Mouse (Mus musculus) hindbrain, embryonic 16.5 days (tissue): ENCODE data around the gene Cacna1e. TPM values are rescaled to one million over a fixed set of nuclear protein-coding genes. Genes with fewer than 3 reads are reported as not detected.

Experiments
- ATAC-seq: fragments of 200-750 bp; cut with Nextera tagmentation; 2 replicates; pipeline ENCODE4 v1.8.0; 2017; ENCODE audit warnings: moderate TSS enrichment, moderate library complexity
- H3K27ac ChIP-seq: fragments of 300-500 bp; sonication (generic); 2 replicates; pipeline ENCODE4 v1.5.1; 2014; ENCODE audit warnings: low read depth, mild to moderate bottlenecking, control low read depth, low read length, moderate library complexity
- H3K27me3 ChIP-seq: fragments of 300-500 bp; sonication (generic); replicated peaks from 2 replicates; pipeline ENCODE4 v1.6.1; 2014; ENCODE audit warnings: low read length; ENCODE audit not compliant: control insufficient read depth, insufficient read depth
- H3K36me3 ChIP-seq: fragments of 300-500 bp; sonication (generic); 2 replicates; pipeline ENCODE4 v1.6.1; 2014; ENCODE audit warnings: mild to moderate bottlenecking, low read length, moderate library complexity, mixed read lengths; ENCODE audit not compliant: control insufficient read depth, insufficient read depth
- H3K4me1 ChIP-seq: fragments of 300-500 bp; sonication (generic); 2 replicates; pipeline ENCODE4 v1.6.1; 2014; ENCODE audit warnings: low read depth, low read length; ENCODE audit not compliant: control insufficient read depth, insufficient read depth
- H3K4me2 ChIP-seq: fragments of 300-500 bp; sonication (generic); 2 replicates; pipeline ENCODE4 v1.6.1; 2014; ENCODE audit warnings: mild to moderate bottlenecking, low read length, control low read depth, moderate library complexity
- H3K4me3 ChIP-seq: fragments of 300-500 bp; sonication (generic); 2 replicates; pipeline ENCODE4 v1.5.1; 2014; ENCODE audit warnings: mild to moderate bottlenecking, low read length, control low read depth, moderate library complexity
- H3K9ac ChIP-seq: fragments of 300-500 bp; sonication (generic); 2 replicates; pipeline ENCODE4 v1.6.1; 2014; ENCODE audit warnings: low read depth, mild to moderate bottlenecking, control low read depth, low read length, moderate library complexity
- H3K9me3 ChIP-seq: fragments of 300-500 bp; sonication (generic); 2 replicates; pipeline ENCODE4 v1.6.1; 2014; ENCODE audit warnings: mild to moderate bottlenecking, low read length, moderate library complexity; ENCODE audit not compliant: control insufficient read depth
- WGBS: fragments of 180-500 bp; shearing (Covaris S2); extraction: QIAGEN DNeasy Blood & Tissue Kit; methylation state at CpG from one replicate; pipeline ENCODE4 v1.1.7; 2014; 5-methylcytosine and 5-hydroxymethylcytosine counted together
- polyA plus RNA-seq: library from polyadenylated mRNA; unstranded; fragments of >200 nt; fragmentation: Nextera tagmentation; extraction: Ambion mirVana; gene quantifications from 2 replicates; pipeline ENCODE4 v1.2.1, GENCODE M21; 2015

Gene Cacna1e
- polyA plus RNA-seq, 1 experiment from 2014 or later: 14.0 TPM

- 49% methylated on average over 4 of the region's 4 CpGs for WGBS
- Histone ChIP-seq H3K27me3 (no peaks in the 10 kb centered on the region), H3K36me3 (no peaks in the 10 kb centered on the region), H3K9ac (no peak overlapping the region), H3K27ac (no peak overlapping the region), H3K9me3 (no peaks in the 10 kb centered on the region), H3K4me1 (no peaks in the 10 kb centered on the region; the same call in 1 of the 2 replicates), H3K4me2 (no peak overlapping the region), H3K4me3 (no peak overlapping the region)
- ATAC-seq: no peak
Observed at GRCm38 (mm10) chr1:154608516-154608915, 275.8 kb downstream of the Cacna1e start.

GRCm38 (mm10) chr1:154607406-154607805 is 276.9 kb downstream of the Cacna1e start:
- no peak overlapping the region for H3K4me3 ChIP-seq
- H3K9ac ChIP-seq: no peak overlapping the region

GRCm38 (mm10) chr1:154605601-154606000 is 278.7 kb downstream of the Cacna1e start:
- no peak overlapping the region for H3K4me3 ChIP-seq
- H3K9me3 ChIP-seq: no peaks in the 10 kb centered on the region
- H3K4me1 ChIP-seq: no peaks in the 10 kb centered on the region; the same call in 1 of the 2 replicates
- no peak for ATAC-seq
- H3K9ac ChIP-seq: no peak overlapping the region
- no peak overlapping the region for H3K4me2 ChIP-seq
- no peaks in the 10 kb centered on the region for H3K27me3 ChIP-seq
- no peaks in the 10 kb centered on the region for H3K36me3 ChIP-seq
- H3K27ac ChIP-seq: no peak overlapping the region
- 90% methylated on average over 2 of the region's 2 CpGs for WGBS

More at GRCm38 (mm10) chr1:154607406-154607805, 276.9 kb downstream of the Cacna1e start:
- no peak for ATAC-seq
- WGBS: 55% methylated on average over 3 of the region's 3 CpGs
- no peak overlapping the region for H3K4me2 ChIP-seq
- no peaks in the 10 kb centered on the region; the same call in 1 of the 2 replicates for H3K4me1 ChIP-seq
- no peak overlapping the region for H3K27ac ChIP-seq
- no peaks in the 10 kb centered on the region for H3K36me3 ChIP-seq
- no peaks in the 10 kb centered on the region for H3K9me3 ChIP-seq
- H3K27me3 ChIP-seq: no peaks in the 10 kb centered on the region

- no peak for ATAC-seq
- Histone ChIP-seq H3K9me3 (no peaks in the 10 kb centered on the region), H3K27ac (no peak overlapping the region), H3K4me3 (no peak overlapping the region), H3K36me3 (no peaks in the 10 kb centered on the region), H3K27me3 (no peaks in the 10 kb centered on the region), H3K4me2 (no peak overlapping the region), H3K4me1 (no peaks in the 10 kb centered on the region; the same call in 1 of the 2 replicates), H3K9ac (no peak overlapping the region)
Observed at GRCm38 (mm10) chr1:154603781-154604180, 280.5 kb downstream of the Cacna1e start.

GRCm38 (mm10) chr1:154602531-154602930 is 281.8 kb downstream of the Cacna1e start:
- no peak for ATAC-seq
- no peak overlapping the region for H3K4me3 ChIP-seq
- no peaks in the 10 kb centered on the region for H3K4me1 ChIP-seq
- WGBS: 93% methylated on average over 1 of the region's 1 CpGs
- H3K4me2 ChIP-seq: no peak overlapping the region
- H3K27me3 ChIP-seq: no peaks in the 10 kb centered on the region
- H3K27ac ChIP-seq: no peak overlapping the region
- no peaks in the 10 kb centered on the region for H3K9me3 ChIP-seq
- H3K36me3 ChIP-seq: no peaks in the 10 kb centered on the region
- no peak overlapping the region for H3K9ac ChIP-seq

- Histone ChIP-seq H3K27me3 (no peaks in the 10 kb centered on the region), H3K36me3 (no peaks in the 10 kb centered on the region), H3K27ac (no peak overlapping the region), H3K4me2 (no peak overlapping the region), H3K4me1 (no peaks in the 10 kb centered on the region), H3K9me3 (no peaks in the 10 kb centered on the region), H3K9ac (no peak overlapping the region), H3K4me3 (no peak overlapping the region)
- 92% methylated on average over 3 of the region's 3 CpGs for WGBS
- no peak for ATAC-seq
Observed at GRCm38 (mm10) chr1:154582516-154582915, 301.8 kb downstream of the Cacna1e start.

GRCm38 (mm10) chr1:154579929-154580328 is 304.4 kb downstream of the Cacna1e start:
- no peak overlapping the region for H3K9ac ChIP-seq
- H3K36me3 ChIP-seq: no peaks in the 10 kb centered on the region
- H3K9me3 ChIP-seq: no peaks in the 10 kb centered on the region
- ATAC-seq: no peak; the same call in 1 of the 2 replicates
- no peaks in the 10 kb centered on the region for H3K4me1 ChIP-seq
- H3K4me3 ChIP-seq: no peak overlapping the region
- H3K27me3 ChIP-seq: no peaks in the 10 kb centered on the region
- WGBS: 71% methylated on average over 2 of the region's 2 CpGs
- no peak overlapping the region for H3K4me2 ChIP-seq
- no peak overlapping the region for H3K27ac ChIP-seq

GRCm38 (mm10) chr1:154578748-154579147 is 305.6 kb downstream of the Cacna1e start:
- Histone ChIP-seq H3K27ac (no peak overlapping the region), H3K4me2 (no peak overlapping the region), H3K4me1 (no peaks in the 10 kb centered on the region), H3K27me3 (no peaks in the 10 kb centered on the region), H3K9ac (no peak overlapping the region), H3K36me3 (no peaks in the 10 kb centered on the region), H3K9me3 (no peaks in the 10 kb centered on the region), H3K4me3 (no peak overlapping the region)
- no peak for ATAC-seq
- WGBS: 80% methylated on average over 4 of the region's 4 CpGs

- no peaks in the 10 kb centered on the region for H3K27me3 ChIP-seq
- H3K9me3 ChIP-seq: no peaks in the 10 kb centered on the region
- H3K4me3 ChIP-seq: no peak overlapping the region
- no peak overlapping the region for H3K27ac ChIP-seq
- no peak for ATAC-seq
- H3K4me1 ChIP-seq: no peaks in the 10 kb centered on the region
- H3K36me3 ChIP-seq: no peaks in the 10 kb centered on the region
- WGBS: 66% methylated on average over 2 of the region's 2 CpGs
- no peak overlapping the region for H3K4me2 ChIP-seq
- H3K9ac ChIP-seq: no peak overlapping the region
Observed at GRCm38 (mm10) chr1:154576418-154576817, 307.9 kb downstream of the Cacna1e start.

GRCm38 (mm10) chr1:154566026-154566425 is 318.3 kb downstream of the Cacna1e start:
- Histone ChIP-seq H3K4me1 (no peaks in the 10 kb centered on the region), H3K9ac (no peak overlapping the region), H3K27me3 (no peaks in the 10 kb centered on the region), H3K36me3 (no peaks in the 10 kb centered on the region), H3K27ac (no peak overlapping the region), H3K4me3 (no peak overlapping the region), H3K9me3 (no peaks in the 10 kb centered on the region), H3K4me2 (no peak overlapping the region)
- WGBS: 91% methylated on average over 6 of the region's 6 CpGs
- no peak for ATAC-seq
